Comparison of ENCODE assay signal across 19 mouse cellular contexts in the genomic region with DNA sequence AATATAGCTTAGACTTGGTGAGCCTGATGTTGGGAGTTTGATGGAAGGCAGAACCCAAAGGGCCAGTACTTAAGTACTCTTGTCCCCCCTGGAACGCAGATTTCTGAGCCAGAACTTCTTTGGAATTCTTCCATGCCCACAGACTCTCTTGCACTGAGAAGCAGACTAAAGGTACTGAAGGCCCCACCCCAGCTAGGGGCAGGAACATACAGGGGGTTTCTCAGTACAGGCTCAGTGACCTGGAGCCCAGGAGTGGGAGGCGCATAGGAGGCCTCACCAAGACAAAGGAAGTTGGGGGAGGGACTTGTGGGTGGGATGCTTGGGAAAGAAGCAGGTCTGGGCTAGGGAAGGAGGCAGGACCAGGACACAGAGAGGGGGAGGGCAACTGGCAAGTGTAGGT. TPM values are rescaled to one million over a fixed set of nuclear protein-coding genes. Genes with fewer than 3 reads are reported as not detected.
DNase-seq lines count a peak whose midpoint lies in the region; ATAC-seq and TF ChIP-seq lines count a peak whose summit lies in the region.
"Had no signal": no experiment of that assay in that cellular context is flagged by ENCODE, and none has a peak within 500 bp of the region (broad histone marks: within the 10 kb centered on the region; RNA-seq: fewer than 3 reads in every experiment).

No protein-coding gene starts in this region.

- peak overlapping the region; percentile 6; the same call in 1 of the 2 replicates for H3K27ac ChIP-seq in intestine, embryonic 15.5 days
- H3K27ac ChIP-seq in intestine, postnatal 0 days (ENCODE audit: low read depth, low read length): no peak overlapping the region
- H3K27ac ChIP-seq in stomach, embryonic 14.5 days (ENCODE audit: low read length): no peak overlapping the region
- no peak overlapping the region for H3K27ac ChIP-seq in stomach, postnatal 0 days (replicated peaks)
- H3K27ac ChIP-seq in lung, embryonic 15.5 days: peak overlapping the region; percentile 79
- H3K27ac ChIP-seq: embryonic facial prominence, embryonic 15.5 days; heart, adult 2 months; liver, embryonic 14.5 days; neural tube, embryonic 13.5 days had no signal

- no peak overlapping the region for H3K4me3 ChIP-seq in intestine, embryonic 15.5 days (replicated peaks)
- no peak overlapping the region for H3K4me3 ChIP-seq in intestine, postnatal 0 days (ENCODE audit: low read depth, low read length)
- H3K4me3 ChIP-seq in stomach, embryonic 14.5 days (ENCODE audit: low read depth, low read length): no peak overlapping the region
- H3K4me3 ChIP-seq in stomach, postnatal 0 days (ENCODE audit: low read depth, low read length): no peak overlapping the region
- no peak overlapping the region for H3K4me3 ChIP-seq in lung, embryonic 15.5 days
- H3K4me3 ChIP-seq: embryonic facial prominence, embryonic 15.5 days; heart, adult 2 months; neural tube, embryonic 13.5 days had no signal

- WGBS in intestine, embryonic 15.5 days: 47% methylated on average over 2 of the region's 2 CpGs
- WGBS in intestine, postnatal 0 days: 70% methylated on average over 2 of the region's 2 CpGs
- 49% methylated on average over 2 of the region's 2 CpGs for WGBS in stomach, embryonic 14.5 days
- 54% methylated on average over 2 of the region's 2 CpGs for WGBS in stomach, postnatal 0 days
- 54% methylated on average over 2 of the region's 2 CpGs for WGBS in lung, embryonic 15.5 days

- no peak for DNase-seq in stomach, postnatal 0 days (ENCODE audit: low spot score)
- DNase-seq in urinary bladder, postnatal 25 days (ENCODE audit: low spot score): no peak
- no peak for DNase-seq in left cerebral cortex, adult 8-10 months (ENCODE audit: low spot score in 2 of 2)
- DNase-seq: cerebellum, adult 8-10 months; gastrocnemius, postnatal 10 days; heart, adult 2 months; heart, postnatal 10 days; kidney, adult 8-10 months had no signal

- no peak for ATAC-seq in intestine, embryonic 15.5 days
- ATAC-seq in intestine, postnatal 0 days: no peak
- ATAC-seq in stomach, embryonic 14.5 days (ENCODE audit: insufficient number of reproducible peaks, insufficient read depth, low FRiP score, low read depth): peak; percentile 20; the same call in 1 of the 2 replicates
- no peak for ATAC-seq in stomach, postnatal 0 days (ENCODE audit: low FRiP score, low TSS enrichment)
- ATAC-seq in lung, embryonic 15.5 days (ENCODE audit: borderline replicate concordance, extremely low read depth, low FRiP score, low TSS enrichment): peak; percentile 75
- ATAC-seq: hindbrain, embryonic 16.5 days; Patski had no signal

- no peak for TF ChIP-seq EP300 in stomach, postnatal 0 days (optimal IDR thresholded peaks at IDR 0.05)

- H3K9me3 ChIP-seq in intestine, embryonic 15.5 days: no peaks in the 10 kb centered on the region
- no peaks in the 10 kb centered on the region for H3K9me3 ChIP-seq in intestine, postnatal 0 days (ENCODE audit: control insufficient read depth)
- no peaks in the 10 kb centered on the region for H3K9me3 ChIP-seq in stomach, embryonic 14.5 days (ENCODE audit: control insufficient read depth, low read depth, low read length)
- H3K9me3 ChIP-seq in stomach, postnatal 0 days (ENCODE audit: control insufficient read depth, low read length): no peaks in the 10 kb centered on the region
- no peaks in the 10 kb centered on the region for H3K9me3 ChIP-seq in lung, embryonic 15.5 days
- H3K9me3 ChIP-seq: embryonic facial prominence, embryonic 15.5 days; neural tube, embryonic 13.5 days had no signal

- no peak for TF ChIP-seq CTCF in intestine, postnatal 0 days (IDR thresholded peaks at IDR 0.05; ENCODE audit: low read depth)
- no peak for TF ChIP-seq CTCF in stomach, postnatal 0 days (IDR thresholded peaks at IDR 0.05; ENCODE audit: low read depth)

- no peaks in the 10 kb centered on the region for H3K27me3 ChIP-seq in intestine, embryonic 15.5 days (replicated peaks)
- no peaks in the 10 kb centered on the region for H3K27me3 ChIP-seq in intestine, postnatal 0 days (replicated peaks; ENCODE audit: control insufficient read depth, insufficient read depth, low read length)
- no peaks in the 10 kb centered on the region for H3K27me3 ChIP-seq in stomach, embryonic 14.5 days (ENCODE audit: control insufficient read depth, insufficient read depth, low read length)
- no peaks in the 10 kb centered on the region for H3K27me3 ChIP-seq in stomach, postnatal 0 days (ENCODE audit: control insufficient read depth, insufficient read depth, low read length)
- no peaks in the 10 kb centered on the region for H3K27me3 ChIP-seq in lung, embryonic 15.5 days
- H3K27me3 ChIP-seq: embryonic facial prominence, embryonic 15.5 days; neural tube, embryonic 13.5 days; Patski had no signal

- H3K4me2 ChIP-seq in intestine, embryonic 15.5 days (replicated peaks): no peak overlapping the region
- H3K4me2 ChIP-seq in intestine, postnatal 0 days (replicated peaks; ENCODE audit: low read depth): no peak overlapping the region
- no peak overlapping the region for H3K4me2 ChIP-seq in stomach, embryonic 14.5 days (replicated peaks; ENCODE audit: low read depth, low read length)
- H3K4me2 ChIP-seq in stomach, postnatal 0 days (replicated peaks; ENCODE audit: low read depth): no peak overlapping the region
- no peak overlapping the region for H3K4me2 ChIP-seq in lung, embryonic 15.5 days
- H3K4me2 ChIP-seq: embryonic facial prominence, embryonic 15.5 days; neural tube, embryonic 13.5 days had no signal

- H3K36me3 ChIP-seq in intestine, embryonic 15.5 days: no peaks in the 10 kb centered on the region; the same call in 1 of the 2 replicates
- H3K36me3 ChIP-seq in intestine, postnatal 0 days (ENCODE audit: control insufficient read depth, insufficient read depth): peaks cover 29% of the 10 kb centered on the region
- peaks cover 6% of the 10 kb centered on the region; the same call in 1 of the 2 replicates for H3K36me3 ChIP-seq in stomach, embryonic 14.5 days (ENCODE audit: control insufficient read depth, insufficient read depth, low read length)
- no peaks in the 10 kb centered on the region for H3K36me3 ChIP-seq in stomach, postnatal 0 days (ENCODE audit: control insufficient read depth, insufficient read depth, low read length)
- peaks cover 13% of the 10 kb centered on the region; the same call in 1 of the 2 replicates for H3K36me3 ChIP-seq in lung, embryonic 15.5 days

- 0 out of 2 replicates have a peak, but pooled peaks cover 4% of the 10 kb centered on the region for H3K4me1 ChIP-seq in intestine, embryonic 15.5 days (replicated peaks)
- 0 out of 2 replicates have a peak, but pooled peaks cover 3% of the 10 kb centered on the region for H3K4me1 ChIP-seq in intestine, postnatal 0 days (replicated peaks; ENCODE audit: control insufficient read depth, insufficient read depth, low read length)
- peaks cover 7% of the 10 kb centered on the region; the same call in 1 of the 2 replicates for H3K4me1 ChIP-seq in stomach, embryonic 14.5 days (ENCODE audit: control insufficient read depth, insufficient read depth, low read length)
- no peaks in the 10 kb centered on the region for H3K4me1 ChIP-seq in stomach, postnatal 0 days (replicated peaks; ENCODE audit: control insufficient read depth, insufficient read depth)
- 0 out of 2 replicates have a peak, but pooled peaks cover 3% of the 10 kb centered on the region for H3K4me1 ChIP-seq in lung, embryonic 15.5 days

- H3K9ac ChIP-seq in intestine, embryonic 15.5 days: no peak overlapping the region
- no peak overlapping the region for H3K9ac ChIP-seq in intestine, postnatal 0 days (ENCODE audit: low read depth, low read length)
- no peak overlapping the region for H3K9ac ChIP-seq in stomach, embryonic 14.5 days (replicated peaks; ENCODE audit: low read depth, low read length)
- H3K9ac ChIP-seq in stomach, postnatal 0 days (ENCODE audit: low read length): no peak overlapping the region
- no peak overlapping the region for H3K9ac ChIP-seq in lung, embryonic 15.5 days
- H3K9ac ChIP-seq: embryonic facial prominence, embryonic 15.5 days; liver, embryonic 14.5 days; neural tube, embryonic 13.5 days had no signal

RNA-seq across cellular contexts. Expression of gene Pitpnm3, which starts 15.5 kb away (rescaled TPM):
- polyA plus RNA-seq in intestine, embryonic 15.5 days (2015; fragmentation: Nextera tagmentation; extraction: Ambion mirVana): 0.50 and 0.62 TPM in 2 replicates
- 0.68 and 0.86 TPM in 2 replicates for polyA plus RNA-seq in intestine, postnatal 0 days (2015; fragmentation: Nextera tagmentation; extraction: Ambion mirVana)
- 0.52 and 0.67 TPM in 2 replicates for polyA plus RNA-seq in stomach, embryonic 14.5 days (2014; fragmentation: Nextera tagmentation; extraction: Ambion mirVana)
- 1.2 and 1.3 TPM in 2 replicates for polyA plus RNA-seq in stomach, postnatal 0 days (2015; fragmentation: Nextera tagmentation; extraction: Ambion mirVana)
- polyA plus RNA-seq in lung, embryonic 15.5 days (2015; fragmentation: Nextera tagmentation; extraction: Ambion mirVana): 1.8 and 1.9 TPM in 2 replicates
- 10 to 100 TPM; 67.0 to 79.6 (median 74.5) TPM for total RNA-seq in left cerebral cortex, adult 8-10 months (2022)
- total RNA-seq: common myeloid progenitor, adult 5-6 weeks; megakaryocyte-erythroid progenitor cell, adult 5-6 weeks had no signal

RNA-seq across cellular contexts. Expression of gene Gm43951, which starts 55.5 kb away (rescaled TPM):
- polyA plus RNA-seq in intestine, embryonic 15.5 days (2015; fragmentation: Nextera tagmentation; extraction: Ambion mirVana): 0.20 and 0.21 TPM in 2 replicates
- not detected in 2 replicates for polyA plus RNA-seq in intestine, postnatal 0 days (2015; fragmentation: Nextera tagmentation; extraction: Ambion mirVana)
- not detected in 2 replicates for polyA plus RNA-seq in stomach, embryonic 14.5 days (2014; fragmentation: Nextera tagmentation; extraction: Ambion mirVana)
- polyA plus RNA-seq in stomach, postnatal 0 days (2015; fragmentation: Nextera tagmentation; extraction: Ambion mirVana): 0.06 and 0.10 TPM in 2 replicates
- polyA plus RNA-seq in lung, embryonic 15.5 days (2015; fragmentation: Nextera tagmentation; extraction: Ambion mirVana): 0.26 and 0.44 TPM in 2 replicates
- total RNA-seq in left cerebral cortex, adult 8-10 months (2022): 10 to 100 TPM in 2 of 4 experiments, 1 to 10 TPM in 2; 8.3 to 12.7 (median 10.1) TPM
- total RNA-seq: megakaryocyte-erythroid progenitor cell, adult 5-6 weeks had no signal

RNA-seq across cellular contexts. Expression of gene 4933427D14Rik, which starts 56.1 kb away (rescaled TPM):
- 12.7 and 15.2 TPM in 2 replicates for polyA plus RNA-seq in intestine, embryonic 15.5 days (2015; fragmentation: Nextera tagmentation; extraction: Ambion mirVana)
- polyA plus RNA-seq in intestine, postnatal 0 days (2015; fragmentation: Nextera tagmentation; extraction: Ambion mirVana): 4.3 and 4.8 TPM in 2 replicates
- polyA plus RNA-seq in stomach, embryonic 14.5 days (2014; fragmentation: Nextera tagmentation; extraction: Ambion mirVana): 13.5 and 15.9 TPM in 2 replicates
- polyA plus RNA-seq in stomach, postnatal 0 days (2015; fragmentation: Nextera tagmentation; extraction: Ambion mirVana): 4.8 and 7.2 TPM in 2 replicates
- polyA plus RNA-seq in lung, embryonic 15.5 days (2015; fragmentation: Nextera tagmentation; extraction: Ambion mirVana): 18.8 and 19.0 TPM in 2 replicates
- 10 to 100 TPM; 23.7 to 35.2 (median 28.0) TPM for total RNA-seq in left cerebral cortex, adult 8-10 months (2022)

RNA-seq across cellular contexts. Expression of gene Txndc17, which starts 56.2 kb away (rescaled TPM):
- polyA plus RNA-seq in intestine, embryonic 15.5 days (2015; fragmentation: Nextera tagmentation; extraction: Ambion mirVana): 340 and 361 TPM in 2 replicates
- 642 and 665 TPM in 2 replicates for polyA plus RNA-seq in intestine, postnatal 0 days (2015; fragmentation: Nextera tagmentation; extraction: Ambion mirVana)
- 206 and 213 TPM in 2 replicates for polyA plus RNA-seq in stomach, embryonic 14.5 days (2014; fragmentation: Nextera tagmentation; extraction: Ambion mirVana)
- polyA plus RNA-seq in stomach, postnatal 0 days (2015; fragmentation: Nextera tagmentation; extraction: Ambion mirVana): 271 TPM in 2 replicates
- 184 and 186 TPM in 2 replicates for polyA plus RNA-seq in lung, embryonic 15.5 days (2015; fragmentation: Nextera tagmentation; extraction: Ambion mirVana)
- 10 to 100 TPM; 24.9 to 37.3 (median 30.2) TPM for total RNA-seq in left cerebral cortex, adult 8-10 months (2022)

Comparison
In these comparisons a context has a peak if more than half of its experiments do, and no peak if none do; other contexts are left out.
1. ATAC-seq: peak in stomach, embryonic 14.5 days (single experiment) and lung, embryonic 15.5 days (single experiment); none in intestine, embryonic 15.5 days (single experiment), intestine, postnatal 0 days (single experiment) and stomach, postnatal 0 days (single experiment).
2. H3K27ac ChIP-seq: peak in intestine, embryonic 15.5 days (single experiment) and lung, embryonic 15.5 days (single experiment); none in intestine, postnatal 0 days (single experiment), stomach, embryonic 14.5 days (single experiment) and stomach, postnatal 0 days (single experiment).